Mouse (Mus musculus) liver, embryonic 11.5 days (tissue): ENCODE data around the gene Runx1. TPM values are rescaled to one million over a fixed set of nuclear protein-coding genes. Genes with fewer than 3 reads are reported as not detected.

Experiments used
- ATAC-seq: fragments of 200-750 bp; cut with Nextera tagmentation; replicated peaks from 2 replicates; pipeline ENCODE4 v1.8.0; 2017; ENCODE audit warnings: moderate number of reproducible peaks, mild to moderate bottlenecking, moderate TSS enrichment, moderate library complexity; ENCODE audit not compliant: low FRiP score
- DNase-seq: peaks from one replicate; pipeline ENCODE4 v3.0.0-alpha.2; 2017; ENCODE audit warnings: low spot score
- H3K27ac ChIP-seq: fragments of 300-500 bp; sonication (generic); 2 replicates; pipeline ENCODE4 v1.5.1; 2014; ENCODE audit warnings: mild to moderate bottlenecking, low read depth, low read length, control low read depth
- H3K27me3 ChIP-seq: fragments of 300-500 bp; sonication (generic); replicated peaks from 2 replicates; pipeline ENCODE4 v1.6.1; 2014; ENCODE audit warnings: low read length, mixed read lengths; ENCODE audit not compliant: control insufficient read depth, insufficient read depth
- H3K36me3 ChIP-seq: fragments of 300-500 bp; sonication (generic); 2 replicates; pipeline ENCODE4 v1.6.1; 2014; ENCODE audit warnings: mild to moderate bottlenecking, low read length, moderate library complexity, mixed read lengths; ENCODE audit not compliant: control insufficient read depth, insufficient read depth
- H3K4me1 ChIP-seq: fragments of 300-500 bp; sonication (generic); replicated peaks from 2 replicates; pipeline ENCODE4 v1.6.1; 2014; ENCODE audit warnings: low read length, mixed read lengths; ENCODE audit not compliant: control insufficient read depth, insufficient read depth
- H3K4me2 ChIP-seq: fragments of 300-500 bp; sonication (generic); 2 replicates; pipeline ENCODE4 v1.6.1; 2014; ENCODE audit warnings: mild to moderate bottlenecking, control low read depth, moderate library complexity
- H3K4me3 ChIP-seq: fragments of 300-500 bp; sonication (generic); 2 replicates; pipeline ENCODE4 v1.5.1; 2014; ENCODE audit warnings: low read depth, low read length, control low read depth
- H3K9ac ChIP-seq: fragments of 300-500 bp; sonication (generic); 2 replicates; pipeline ENCODE4 v1.6.1; 2014; ENCODE audit warnings: low read depth, low read length, control low read depth
- H3K9me3 ChIP-seq: fragments of 300-500 bp; sonication (generic); 2 replicates; pipeline ENCODE4 v1.6.1; 2016; ENCODE audit warnings: low read length, inconsistent platforms, mixed read lengths; ENCODE audit not compliant: control insufficient read depth
- WGBS: fragments of 180-500 bp; shearing (Covaris S2); extraction: QIAGEN DNeasy Blood & Tissue Kit; methylation state at CpG from one replicate; pipeline ENCODE4 v1.1.7; 2014; 5-methylcytosine and 5-hydroxymethylcytosine counted together
- polyA plus RNA-seq: library from polyadenylated mRNA; unstranded; fragments of >200 nt; fragmentation: Nextera tagmentation; extraction: Ambion mirVana; gene quantifications from 2 replicates; pipeline ENCODE4 v1.2.1, GENCODE M21; 2014

The Runx1 gene
- polyA plus RNA-seq, 1 experiment from 2014 or later: 23.4 TPM

DNA sequence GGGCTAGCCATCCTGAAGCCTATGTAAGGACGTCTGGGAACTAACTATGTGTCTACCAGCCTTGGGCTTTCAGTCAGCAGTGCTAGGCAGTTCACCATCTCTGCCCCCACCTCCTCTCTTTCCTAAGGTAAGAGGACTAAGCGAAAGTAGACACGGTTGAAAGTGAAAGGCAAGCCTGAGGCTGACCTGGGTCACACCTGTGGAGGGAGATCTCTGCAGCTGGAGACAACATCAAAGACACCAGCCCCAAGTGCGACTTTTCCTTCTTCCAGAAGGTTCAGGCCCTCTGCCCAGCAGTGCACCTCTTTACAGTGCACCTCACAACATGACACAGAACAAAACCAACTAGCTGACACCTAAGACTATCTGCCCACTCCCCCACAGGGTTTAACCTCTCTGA, 82.2 kb downstream of the Runx1 start:
- peaks cover 29% of the 10 kb centered on the region for H3K4me1 ChIP-seq

DNA sequence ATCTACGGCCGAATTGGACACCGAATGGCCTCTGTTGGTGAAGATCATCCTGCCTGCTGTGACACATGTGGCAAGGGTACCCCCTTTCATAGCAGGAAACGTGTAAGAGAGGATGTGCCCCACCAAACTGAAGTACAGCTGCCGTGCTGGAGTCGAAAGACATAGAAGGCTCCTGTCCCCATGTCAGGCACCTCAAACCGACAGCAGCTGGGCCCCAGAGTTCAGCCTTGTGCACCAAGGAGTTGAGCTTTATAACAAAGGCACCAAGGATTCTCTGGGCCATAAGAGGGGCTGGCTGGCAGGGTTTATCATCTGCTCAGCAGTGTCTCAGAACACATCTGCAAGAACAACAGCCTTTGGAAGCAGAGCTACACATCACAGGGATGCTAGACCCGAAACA, 84.6 kb downstream of the Runx1 start:
- DNase-seq (no peak), ATAC-seq (no peak)
- Histone ChIP-seq H3K9me3 (no peaks in the 10 kb centered on the region), H3K4me3 (no peak overlapping the region), H3K9ac (no peak overlapping the region), H3K36me3 (no peaks in the 10 kb centered on the region), H3K27ac (no peak overlapping the region), H3K27me3 (no peaks in the 10 kb centered on the region), H3K4me1 (peaks cover 16% of the 10 kb centered on the region), H3K4me2 (no peak overlapping the region)
- WGBS: 82% methylated on average over 8 of the region's 8 CpGs

More for the DNA sequence above, 82.2 kb downstream of the Runx1 start:
- Histone ChIP-seq H3K4me2 (no peak overlapping the region), H3K4me3 (no peak overlapping the region), H3K9me3 (no peaks in the 10 kb centered on the region), H3K27ac (no peak overlapping the region), H3K9ac (no peak overlapping the region), H3K36me3 (no peaks in the 10 kb centered on the region), H3K27me3 (no peaks in the 10 kb centered on the region)
- 76% methylated on average over 4 of the region's 4 CpGs for WGBS
- no peak for DNase-seq
- no peak for ATAC-seq

DNA sequence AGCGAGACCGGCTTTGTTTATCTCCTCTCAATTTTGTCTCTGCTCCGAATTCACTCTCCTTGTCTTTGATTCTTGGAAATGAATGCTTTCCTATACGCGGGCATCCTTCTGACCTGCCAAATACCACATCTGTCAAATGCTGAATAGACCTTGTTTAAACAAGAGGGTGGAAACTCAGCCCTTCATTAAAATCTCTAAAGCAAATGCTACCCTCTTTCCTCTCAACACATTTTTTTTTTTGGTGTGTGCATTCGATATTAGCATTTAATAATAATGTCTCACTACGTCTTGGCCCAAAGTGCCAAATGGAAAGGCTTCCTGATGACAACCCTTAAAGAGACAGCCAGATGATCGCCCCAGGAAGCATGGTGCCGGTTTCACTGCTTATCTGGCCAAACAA, 85.4 kb downstream of the Runx1 start:
- no peak overlapping the region for H3K4me3 ChIP-seq
- H3K27ac ChIP-seq: no peak overlapping the region
- H3K9ac ChIP-seq: no peak overlapping the region
- no peaks in the 10 kb centered on the region for H3K27me3 ChIP-seq
- H3K36me3 ChIP-seq: no peaks in the 10 kb centered on the region
- DNase-seq (no peak), ATAC-seq (no peak)
- no peaks in the 10 kb centered on the region for H3K9me3 ChIP-seq
- no peak overlapping the region for H3K4me2 ChIP-seq
- 53% methylated on average over 9 of the region's 9 CpGs for WGBS
- peaks cover 16% of the 10 kb centered on the region for H3K4me1 ChIP-seq

DNA sequence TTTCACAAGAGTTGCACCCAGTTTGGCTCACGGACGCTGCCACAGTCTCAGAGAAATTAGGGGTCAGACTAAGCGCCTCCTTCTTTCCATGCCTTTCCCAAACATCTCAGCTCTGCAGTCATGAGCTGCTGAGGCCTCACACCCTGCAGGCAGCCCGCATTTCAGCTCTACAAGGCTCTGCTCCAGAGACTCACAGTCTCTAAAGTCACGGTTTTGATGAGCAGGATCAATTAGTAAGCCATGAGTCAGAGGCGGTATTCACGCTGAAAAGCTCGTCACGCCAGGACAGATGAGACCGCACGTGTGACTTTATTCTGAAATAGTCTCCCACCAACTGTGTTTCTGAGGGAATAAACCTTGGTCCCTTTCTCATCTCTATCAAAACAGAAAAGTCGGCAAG, 86.0 kb downstream of the Runx1 start:
- ATAC-seq (no peak), DNase-seq (no peak)
- Histone ChIP-seq H3K4me2 (no peak overlapping the region), H3K27me3 (no peaks in the 10 kb centered on the region), H3K4me3 (no peak overlapping the region), H3K27ac (no peak overlapping the region), H3K9me3 (no peaks in the 10 kb centered on the region), H3K4me1 (peaks cover 13% of the 10 kb centered on the region), H3K36me3 (no peaks in the 10 kb centered on the region), H3K9ac (no peak overlapping the region)
- 69% methylated on average over 12 of the region's 12 CpGs for WGBS

- DNase-seq: no peak
Measured at GRCm38 (mm10) chr16:92739071-92739793, 86.7 kb downstream of the Runx1 start.

DNA sequence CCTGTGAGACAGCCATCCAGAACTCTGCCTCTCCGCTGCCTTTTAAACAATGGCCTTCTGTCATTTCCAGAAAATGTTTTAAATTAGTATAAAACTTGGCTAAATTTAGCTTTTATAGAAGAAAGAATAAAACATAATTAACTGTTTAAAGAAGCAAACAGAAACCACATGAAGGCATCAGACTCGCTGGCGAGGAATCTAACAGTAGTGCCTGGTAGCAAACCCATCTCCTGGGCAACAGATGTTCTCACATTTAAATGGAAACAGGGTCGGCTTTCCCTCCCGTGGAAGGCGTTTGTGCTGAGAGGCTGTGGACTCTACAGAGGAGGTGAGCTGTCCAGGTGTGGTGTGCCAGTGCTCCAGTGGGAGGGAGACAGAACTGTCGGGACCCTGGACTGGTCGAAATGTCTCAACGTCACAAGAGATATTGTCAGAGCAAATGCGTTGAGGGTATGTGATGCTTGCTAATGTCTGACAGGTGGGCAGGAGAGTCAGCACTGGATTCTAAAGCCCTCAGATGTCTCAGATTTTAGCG, 87.4 kb downstream of the Runx1 start:
- WGBS: 80% methylated on average over 11 of the region's 11 CpGs
- ATAC-seq (no peak), DNase-seq (no peak)
- H3K36me3 ChIP-seq: no peaks in the 10 kb centered on the region
- H3K9ac ChIP-seq: no peak overlapping the region
- peaks cover 5% of the 10 kb centered on the region for H3K4me1 ChIP-seq
- H3K4me3 ChIP-seq: no peak overlapping the region
- no peaks in the 10 kb centered on the region for H3K9me3 ChIP-seq
- H3K27me3 ChIP-seq: no peaks in the 10 kb centered on the region
- no peak overlapping the region for H3K4me2 ChIP-seq
- H3K27ac ChIP-seq: no peak overlapping the region

More at GRCm38 (mm10) chr16:92739071-92739793, 86.7 kb downstream of the Runx1 start:
- H3K27ac ChIP-seq: no peak overlapping the region
- no peak overlapping the region for H3K9ac ChIP-seq
- H3K4me2 ChIP-seq: no peak overlapping the region
- 79% methylated on average over 7 of the region's 7 CpGs for WGBS
- H3K9me3 ChIP-seq: no peaks in the 10 kb centered on the region
- H3K36me3 ChIP-seq: no peaks in the 10 kb centered on the region
- no peak overlapping the region for H3K4me3 ChIP-seq
- ATAC-seq: no peak
- H3K27me3 ChIP-seq: no peaks in the 10 kb centered on the region
- peaks cover 10% of the 10 kb centered on the region for H3K4me1 ChIP-seq

DNA sequence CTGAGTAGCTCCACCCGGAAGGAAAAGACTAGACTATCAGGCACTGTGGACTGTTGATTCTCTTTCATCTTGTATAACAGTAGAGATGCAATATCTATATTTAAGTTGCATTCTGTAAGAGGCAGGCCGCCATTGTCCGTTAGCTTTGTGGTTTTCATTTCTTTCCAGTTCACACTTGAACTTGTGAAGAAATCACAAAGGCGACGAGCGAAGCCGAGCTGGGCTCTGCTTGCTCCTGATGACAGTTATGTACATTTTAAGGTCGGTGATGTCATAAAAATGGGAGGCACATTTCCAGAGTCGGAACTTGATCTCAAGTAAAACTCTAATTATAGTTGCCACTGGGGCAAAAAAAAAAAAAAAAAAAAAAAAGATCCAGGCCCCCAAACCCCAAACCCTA, 99.1 kb downstream of the Runx1 start:
- H3K27me3 ChIP-seq: no peaks in the 10 kb centered on the region
- 83% methylated on average over 9 of the region's 9 CpGs for WGBS
- DNase-seq (no peak), ATAC-seq (no peak)
- no peak overlapping the region for H3K27ac ChIP-seq
- no peaks in the 10 kb centered on the region for H3K9me3 ChIP-seq
- H3K4me2 ChIP-seq: no peak overlapping the region
- peaks cover 4% of the 10 kb centered on the region for H3K4me1 ChIP-seq
- no peak overlapping the region for H3K9ac ChIP-seq
- no peak overlapping the region for H3K4me3 ChIP-seq
- H3K36me3 ChIP-seq: no peaks in the 10 kb centered on the region

DNA sequence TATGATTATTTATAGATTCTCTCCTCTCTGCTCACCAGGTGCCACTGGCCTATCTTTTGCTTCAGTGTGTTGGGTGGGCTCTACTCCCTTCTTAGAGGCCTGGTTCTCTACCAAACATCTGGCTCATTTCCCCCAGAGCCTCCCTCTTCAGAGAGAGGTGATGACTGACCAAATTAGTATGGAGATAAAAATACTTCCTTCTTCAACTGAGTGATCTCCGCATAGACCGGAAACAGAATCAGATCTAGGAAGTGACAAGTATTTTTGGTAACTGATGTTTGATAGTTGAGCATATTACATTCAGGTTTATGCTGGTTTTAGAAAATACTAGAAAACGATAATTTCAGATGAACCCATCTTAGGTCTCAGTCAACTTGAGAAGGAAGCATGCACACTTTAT, 101.4 kb downstream of the Runx1 start:
- no peaks in the 10 kb centered on the region for H3K9me3 ChIP-seq
- no peak overlapping the region for H3K27ac ChIP-seq
- WGBS: 48% methylated on average over 3 of the region's 3 CpGs
- DNase-seq: no peak
- H3K4me3 ChIP-seq: no peak overlapping the region
- no peaks in the 10 kb centered on the region for H3K27me3 ChIP-seq
- H3K4me2 ChIP-seq: no peak overlapping the region
- H3K9ac ChIP-seq: no peak overlapping the region
- no peaks in the 10 kb centered on the region for H3K36me3 ChIP-seq
- no peak for ATAC-seq
- H3K4me1 ChIP-seq: peaks cover 4% of the 10 kb centered on the region

- Histone ChIP-seq H3K4me2 (no peak overlapping the region), H3K27ac (no peak overlapping the region), H3K9ac (no peak overlapping the region), H3K36me3 (no peaks in the 10 kb centered on the region), H3K27me3 (no peaks in the 10 kb centered on the region), H3K4me3 (no peak overlapping the region), H3K9me3 (no peaks in the 10 kb centered on the region), H3K4me1 (peaks cover 26% of the 10 kb centered on the region)
- DNase-seq: no peak
- ATAC-seq: no peak
- WGBS: 82% methylated on average over 10 of the region's 10 CpGs
Measured at GRCm38 (mm10) chr16:92720678-92721077, 105.3 kb downstream of the Runx1 start.
